8 mouse cellular contexts compared by ENCODE assay signal in genomic region chr13:30659613-30660505, GRCm38 (mm10). TPM values are rescaled to one million over a fixed set of nuclear protein-coding genes. Genes with fewer than 3 reads are reported as not detected.
DNase-seq lines count a peak whose midpoint lies in the region; ATAC-seq and TF ChIP-seq lines count a peak whose summit lies in the region.

Dusp22 (plus strand) TSS chr13:30659999.

- no peaks in the 10 kb centered on the region for H3K9me3 ChIP-seq in forebrain, embryonic 13.5 days (replicated peaks)
- no peaks in the 10 kb centered on the region for H3K9me3 ChIP-seq in heart, postnatal 0 days (replicated peaks; ENCODE audit: control insufficient read depth, low read length)
- no peaks in the 10 kb centered on the region for H3K9me3 ChIP-seq in liver, embryonic 15.5 days (replicated peaks)
- no peaks in the 10 kb centered on the region for H3K9me3 ChIP-seq in neural tube, embryonic 11.5 days (ENCODE audit: control insufficient read depth, low read length)
- no peaks in the 10 kb centered on the region for H3K9me3 ChIP-seq in stomach, embryonic 16.5 days (replicated peaks; ENCODE audit: control insufficient read depth, low read length)

- TF ChIP-seq EP300 in heart, postnatal 0 days (IDR thresholded peaks at IDR 0.05; ENCODE audit: low read depth), result no peak

- H3K4me1 ChIP-seq in brown adipose tissue, adult 24 weeks (ENCODE audit: control insufficient read depth, insufficient read depth, insufficient read length, low read length), result peaks cover 8% of the 10 kb centered on the region
- peaks cover 8% of the 10 kb centered on the region for H3K4me1 ChIP-seq in forebrain, embryonic 13.5 days
- no peaks in the 10 kb centered on the region for H3K4me1 ChIP-seq in heart, postnatal 0 days (ENCODE audit: control insufficient read depth, insufficient read depth)
- H3K4me1 ChIP-seq in liver, embryonic 15.5 days (replicated peaks), result no peaks in the 10 kb centered on the region
- H3K4me1 ChIP-seq in neural tube, embryonic 11.5 days (ENCODE audit: control insufficient read depth, insufficient read depth, low read length), result no peaks in the 10 kb centered on the region
- H3K4me1 ChIP-seq in stomach, embryonic 16.5 days (ENCODE audit: control insufficient read depth, insufficient read depth, low read length), result no peaks in the 10 kb centered on the region

- peak within 1 kb of the TSS; percentile 67 for H3K4me2 ChIP-seq in forebrain, embryonic 13.5 days
- peak within 1 kb of the TSS; percentile 78 for H3K4me2 ChIP-seq in heart, postnatal 0 days (ENCODE audit: low read depth, low read length)
- peak within 1 kb of the TSS; percentile 58 for H3K4me2 ChIP-seq in liver, embryonic 15.5 days
- peak within 1 kb of the TSS; percentile 78 for H3K4me2 ChIP-seq in neural tube, embryonic 11.5 days (ENCODE audit: low read depth)
- H3K4me2 ChIP-seq in stomach, embryonic 16.5 days (ENCODE audit: low read depth, low read length), result peak within 1 kb of the TSS; percentile 71

- H3K36me3 ChIP-seq in forebrain, embryonic 13.5 days (ENCODE audit: poor library complexity, severe bottlenecking), result no peaks in the 10 kb centered on the region
- no peaks in the 10 kb centered on the region for H3K36me3 ChIP-seq in heart, postnatal 0 days (replicated peaks; ENCODE audit: control insufficient read depth, insufficient read depth, low read length)
- H3K36me3 ChIP-seq in liver, embryonic 15.5 days (replicated peaks), result no peaks in the 10 kb centered on the region
- H3K36me3 ChIP-seq in neural tube, embryonic 11.5 days (ENCODE audit: control insufficient read depth, insufficient read depth, low read length), result no peaks in the 10 kb centered on the region
- H3K36me3 ChIP-seq in stomach, embryonic 16.5 days (ENCODE audit: control insufficient read depth, insufficient read depth, low read length), result no peaks in the 10 kb centered on the region

- peak; percentile 96 for ATAC-seq in forebrain, embryonic 13.5 days
- ATAC-seq in heart, postnatal 0 days (ENCODE audit: insufficient read depth, low read depth), result peak; percentile 97
- ATAC-seq in liver, embryonic 15.5 days (ENCODE audit: insufficient read depth), result peak; percentile 89
- ATAC-seq in neural tube, embryonic 11.5 days (ENCODE audit: insufficient read depth, low FRiP score, low TSS enrichment), result peak; percentile 92
- peak; percentile 97 for ATAC-seq in stomach, embryonic 16.5 days (ENCODE audit: insufficient read depth, low FRiP score)

- H3K27ac ChIP-seq in brown adipose tissue, adult 24 weeks (replicated peaks; ENCODE audit: low read depth, low read length), result peak within 1 kb of the TSS; percentile 96
- peak within 1 kb of the TSS; percentile 21; the same call in 1 of the 2 replicates for H3K27ac ChIP-seq in forebrain, embryonic 13.5 days
- peak within 1 kb of the TSS; percentile 63 for H3K27ac ChIP-seq in heart, postnatal 0 days (ENCODE audit: low read depth)
- peak within 1 kb of the TSS; percentile 59; the same call in 1 of the 2 replicates for H3K27ac ChIP-seq in liver, embryonic 15.5 days (replicated peaks)
- no peak within 1 kb of the TSS for H3K27ac ChIP-seq in neural tube, embryonic 11.5 days (ENCODE audit: low read depth, low read length)
- H3K27ac ChIP-seq in stomach, embryonic 16.5 days (ENCODE audit: low read length), result peak within 1 kb of the TSS; percentile 73

- TF ChIP-seq CTCF in heart, postnatal 0 days (IDR thresholded peaks at IDR 0.05; ENCODE audit: low read depth), result no peak

- DNase-seq in CD4-positive helper T cell, adult 2 months (ENCODE audit: low read depth, low spot score), result peak; percentile 62
- peak; percentile 81 for DNase-seq in heart, postnatal 0 days (ENCODE audit: low spot score)
- peak; percentile 90 to 94 for DNase-seq in kidney, postnatal 4 days
- DNase-seq in neural tube, embryonic 11.5 days (ENCODE audit: low spot score), result peak; percentile 87

- WGBS in forebrain, embryonic 13.5 days, result under 1% methylated on average over 55 of the region's 74 CpGs
- under 1% methylated on average over 45 of the region's 74 CpGs for WGBS in heart, postnatal 0 days
- under 1% methylated on average over 74 of the region's 74 CpGs for WGBS in liver, embryonic 15.5 days (ENCODE audit: insufficient replicate concordance)
- under 1% methylated on average over 68 of the region's 74 CpGs for WGBS in neural tube, embryonic 11.5 days
- WGBS in stomach, embryonic 16.5 days, result 1% methylated on average over 70 of the region's 74 CpGs

- H3K4me3 ChIP-seq in brown adipose tissue, adult 24 weeks (ENCODE audit: insufficient read depth, low read depth, low read length), result peak within 1 kb of the TSS; percentile 98
- peak within 1 kb of the TSS; percentile 83 for H3K4me3 ChIP-seq in forebrain, embryonic 13.5 days
- H3K4me3 ChIP-seq in heart, postnatal 0 days (ENCODE audit: low read depth, low read length), result peak within 1 kb of the TSS; percentile 86
- peak within 1 kb of the TSS; percentile 61 for H3K4me3 ChIP-seq in liver, embryonic 15.5 days (replicated peaks)
- H3K4me3 ChIP-seq in neural tube, embryonic 11.5 days (ENCODE audit: low read depth, low read length), result peak within 1 kb of the TSS; percentile 77
- H3K4me3 ChIP-seq in stomach, embryonic 16.5 days (replicated peaks; ENCODE audit: low read length), result peak within 1 kb of the TSS; percentile 82

- peak within 1 kb of the TSS; percentile 84 for H3K9ac ChIP-seq in forebrain, embryonic 13.5 days
- H3K9ac ChIP-seq in heart, postnatal 0 days (replicated peaks; ENCODE audit: low read depth, low read length), result peak within 1 kb of the TSS; percentile 85
- H3K9ac ChIP-seq in liver, embryonic 15.5 days, result peak within 1 kb of the TSS; percentile 25; the same call in 1 of the 2 replicates
- peak within 1 kb of the TSS; percentile 83 for H3K9ac ChIP-seq in neural tube, embryonic 11.5 days (ENCODE audit: low read length)
- H3K9ac ChIP-seq in stomach, embryonic 16.5 days (ENCODE audit: low read length), result peak within 1 kb of the TSS; percentile 80

- H3K27me3 ChIP-seq in forebrain, embryonic 13.5 days, result no peaks in the 10 kb centered on the region
- H3K27me3 ChIP-seq in heart, postnatal 0 days (ENCODE audit: control insufficient read depth, insufficient read depth, low read length), result no peaks in the 10 kb centered on the region
- peaks cover 14% of the 10 kb centered on the region for H3K27me3 ChIP-seq in liver, embryonic 15.5 days
- no peaks in the 10 kb centered on the region for H3K27me3 ChIP-seq in neural tube, embryonic 11.5 days (ENCODE audit: control insufficient read depth, insufficient read depth, low read length)
- no peaks in the 10 kb centered on the region for H3K27me3 ChIP-seq in stomach, embryonic 16.5 days (ENCODE audit: control insufficient read depth, insufficient read depth, low read length)

RNA-seq across cellular contexts. Expression of gene Dusp22, which starts in this region (rescaled TPM):
- 26.7 and 40.2 TPM in 2 replicates for polyA plus RNA-seq in brown adipose tissue, adult 24 weeks (2012; ENCODE audit: insufficient read depth, insufficient read length, missing spikeins)
- polyA plus RNA-seq in forebrain, embryonic 13.5 days (2015; fragmentation: Nextera tagmentation; extraction: Ambion mirVana), result 8.9 and 9.3 TPM in 2 replicates
- total RNA-seq in heart, postnatal 0 days (2014; rRNA removed; ENCODE audit: low replicate concordance), result 4.8 and 7.5 TPM in 2 replicates
- polyA plus RNA-seq in heart, postnatal 0 days (2015; fragmentation: Nextera tagmentation; extraction: Ambion mirVana), result 14.6 and 15.4 TPM in 2 replicates
- 6.9 and 7.9 TPM in 2 replicates for polyA plus RNA-seq in liver, embryonic 15.5 days (2015; fragmentation: Nextera tagmentation; extraction: Ambion mirVana)
- 19.5 and 20.3 TPM in 2 replicates for polyA plus RNA-seq in neural tube, embryonic 11.5 days (2014; fragmentation: Nextera tagmentation; extraction: Ambion mirVana)
- 31.4 and 37.5 TPM in 2 replicates for polyA plus RNA-seq in stomach, embryonic 16.5 days (2015; fragmentation: Nextera tagmentation; extraction: Ambion mirVana)

Comparison
In these comparisons a context has a peak if more than half of its experiments do, and no peak if none do; other contexts are left out.
1. H3K9ac ChIP-seq: peak in every context shown above with its lines; median percentile 85 in heart, postnatal 0 days; 84 in forebrain, embryonic 13.5 days; 83 in neural tube, embryonic 11.5 days; 80 in stomach, embryonic 16.5 days; 25 in liver, embryonic 15.5 days.